Mouse (Mus musculus) R1 (cell line): Measurements from ENCODE around the gene Ttc27.

Source experiments
- DNase-seq: peaks from one replicate; pipeline ENCODE4 v3.0.0-alpha.2; 2018; ENCODE audit warnings: low read depth, low spot score

Ttc27 gene

DNA sequence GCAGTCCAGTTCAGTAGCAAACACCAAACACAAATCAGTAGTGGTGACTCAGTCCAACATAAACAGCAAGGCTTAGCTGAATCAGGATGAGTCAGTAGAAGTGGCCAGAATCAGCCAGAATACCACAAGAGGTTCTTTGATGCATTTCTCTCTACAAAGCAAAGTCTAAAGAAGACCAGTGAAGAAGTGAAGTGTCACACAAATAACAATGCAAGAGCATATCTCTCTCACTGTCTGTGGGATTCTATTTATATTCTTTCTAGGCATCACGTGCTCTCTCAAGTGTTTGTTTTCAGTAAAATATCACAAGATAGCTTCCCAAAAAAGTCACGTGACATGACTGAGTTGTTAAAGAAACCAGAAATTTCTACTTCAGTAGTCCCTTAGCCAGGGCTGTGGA, 102.2 kb downstream of the Ttc27 start:
- no peak for DNase-seq

- no peak for DNase-seq
Observed at GRCm38 (mm10) chr17:74830851-74831250, 113.3 kb downstream of the Ttc27 start.

- DNase-seq: no peak
Observed at GRCm38 (mm10) chr17:74841721-74842120, 124.2 kb downstream of the Ttc27 start.

GRCm38 (mm10) chr17:74842603-74843002, 125.1 kb downstream of the Ttc27 start:
- no peak for DNase-seq

GRCm38 (mm10) chr17:74843486-74843885, 126.0 kb downstream of the Ttc27 start:
- no peak for DNase-seq

GRCm38 (mm10) chr17:74846031-74846891, 128.7 kb downstream of the Ttc27 start:
- DNase-seq: peak; percentile 27

- DNase-seq: no peak
Observed at GRCm38 (mm10) chr17:74850216-74850615, 132.7 kb downstream of the Ttc27 start.

GRCm38 (mm10) chr17:74859298-74859697, 141.8 kb downstream of the Ttc27 start:
- DNase-seq: no peak

DNA sequence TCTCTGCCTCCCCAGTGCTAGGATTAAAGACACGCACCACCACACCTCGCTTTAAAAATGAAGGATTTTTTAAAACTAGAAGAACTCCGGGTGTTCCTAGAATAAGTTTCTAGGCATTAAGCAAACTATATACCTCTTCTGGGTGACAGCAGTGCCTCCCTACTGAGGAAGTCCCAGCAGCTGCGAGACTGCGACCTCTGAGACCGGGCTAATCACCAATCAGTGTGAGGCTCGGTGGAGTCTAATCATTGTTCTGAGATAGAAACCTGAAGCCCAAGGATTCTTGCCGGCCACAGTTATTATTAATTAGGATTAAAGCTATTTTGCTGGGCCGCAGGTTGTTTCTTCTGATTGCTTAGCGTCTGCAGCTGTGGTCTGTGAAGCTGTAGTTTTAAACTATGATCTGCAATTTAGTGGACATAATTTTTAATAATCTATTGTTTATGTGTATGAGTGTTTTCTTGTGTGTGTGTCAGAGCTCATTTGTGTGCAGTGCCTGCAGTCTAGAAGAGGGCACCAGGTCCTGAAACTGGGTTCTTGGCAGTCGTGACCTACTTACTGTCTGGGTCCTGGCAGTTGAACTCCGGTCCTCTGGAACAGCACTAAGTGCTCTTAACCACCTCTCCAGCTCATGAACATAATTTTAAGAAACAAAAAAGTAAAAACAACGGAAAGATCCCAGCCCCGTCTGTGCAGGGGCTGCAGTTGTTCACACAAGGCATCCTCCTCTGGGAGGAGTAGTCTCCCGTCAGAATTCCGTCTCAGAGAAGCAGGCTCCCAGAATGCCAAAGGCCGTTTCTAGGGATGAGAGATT, 142.9 kb downstream of the Ttc27 start:
- no peak for DNase-seq

DNA sequence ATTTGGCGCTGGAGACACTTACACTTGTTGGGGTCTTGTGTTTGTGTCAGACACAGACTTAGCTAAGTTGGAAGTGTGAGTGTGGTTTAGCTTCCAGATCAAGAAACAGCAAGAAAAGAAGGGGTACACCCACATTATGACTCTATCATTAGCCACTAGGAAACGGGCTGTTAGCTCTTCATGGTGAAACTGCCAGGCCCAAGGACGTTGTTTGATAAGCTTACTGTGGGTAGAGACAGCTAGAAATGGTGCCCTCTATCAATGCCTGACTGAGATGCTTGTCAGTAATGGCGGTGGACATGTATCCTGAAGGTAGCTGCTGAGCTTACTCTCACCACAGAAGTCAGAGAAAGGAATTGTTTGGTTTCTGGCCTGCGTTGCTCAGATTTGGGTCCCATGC, 146.3 kb downstream of the Ttc27 start:
- no peak for DNase-seq

DNA sequence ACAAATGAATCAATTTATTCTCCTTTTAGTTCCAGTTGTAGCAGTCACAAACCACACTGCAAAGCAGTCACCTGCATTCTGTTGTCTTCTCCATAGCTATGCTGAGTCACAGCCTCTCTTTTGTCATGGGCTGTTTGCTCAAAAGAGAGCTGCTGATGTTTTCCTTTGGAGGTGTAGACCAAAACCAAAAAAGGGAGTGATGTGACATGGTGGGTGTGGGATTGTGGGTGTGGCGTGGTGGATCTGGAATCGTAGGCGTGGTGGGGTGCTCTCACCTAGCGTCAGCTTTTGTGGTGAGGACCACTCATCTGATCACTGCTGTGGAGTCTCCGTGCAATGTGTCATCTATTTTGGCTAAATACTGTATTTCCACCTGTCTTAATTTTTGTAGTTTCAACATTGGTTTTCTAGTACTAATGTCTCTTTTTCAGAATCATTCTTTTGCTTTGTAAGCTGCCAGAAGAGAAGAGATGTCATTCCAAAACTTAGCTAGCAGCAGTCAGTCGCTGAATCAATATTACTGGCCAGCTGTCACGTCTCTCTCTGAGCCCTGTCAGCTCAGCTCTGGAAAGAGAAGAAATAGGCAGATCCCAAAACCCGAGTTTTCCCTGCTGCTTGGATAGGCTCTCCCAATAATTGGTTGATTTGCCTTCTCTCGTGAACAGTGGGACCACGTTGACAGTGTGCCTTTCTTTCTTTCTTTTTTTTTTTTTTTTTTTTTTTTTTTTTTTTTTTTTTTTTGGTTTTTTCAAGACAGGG, 147.4 kb downstream of the Ttc27 start:
- DNase-seq: peak; percentile 45

GRCm38 (mm10) chr17:74865694-74866564, 148.4 kb downstream of the Ttc27 start:
- DNase-seq: no peak

DNA sequence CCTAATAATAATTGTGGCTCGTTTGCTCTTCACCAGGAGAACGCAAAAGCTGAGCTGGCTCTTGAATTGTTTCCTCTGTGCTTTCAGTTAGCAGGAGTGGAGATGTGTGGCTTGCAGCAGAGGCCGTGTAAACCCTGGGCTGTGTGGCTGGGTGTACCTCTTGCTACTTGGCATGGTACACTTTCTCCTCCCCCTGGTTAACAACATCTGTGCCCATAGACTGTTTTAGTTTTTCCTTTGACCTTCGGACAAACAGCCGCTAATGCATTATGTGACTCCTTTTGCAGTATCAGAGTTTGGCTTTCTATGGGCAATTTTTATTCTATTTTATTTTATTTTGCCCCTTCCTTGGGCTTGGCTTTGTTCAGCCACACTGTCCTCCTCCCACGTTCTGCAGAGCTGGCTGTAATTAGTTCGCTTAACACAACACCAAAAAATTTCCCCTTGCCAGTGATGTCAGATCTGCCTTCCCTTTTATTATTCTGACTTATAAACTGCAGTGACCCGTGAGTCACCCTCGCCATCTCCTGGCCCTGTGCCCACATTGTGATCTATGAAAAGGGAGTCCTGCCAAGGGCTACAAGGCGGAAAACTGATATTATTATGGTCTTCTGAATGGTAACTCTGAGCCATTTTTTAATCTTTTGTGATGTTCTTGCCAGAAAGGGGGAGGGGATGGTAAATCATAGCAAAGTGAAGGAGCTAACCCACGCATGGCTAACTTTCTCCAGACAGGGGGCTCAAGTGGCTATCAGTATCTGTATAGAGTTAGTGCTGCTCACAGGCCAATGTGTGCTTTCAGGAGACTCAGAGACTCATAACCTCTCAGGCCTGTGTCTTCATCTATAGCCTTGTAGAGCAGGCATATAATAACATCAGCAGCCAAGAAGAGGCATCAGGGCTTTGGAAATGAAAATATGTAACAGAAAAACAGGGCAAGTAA, 149.3 kb downstream of the Ttc27 start:
- no peak for DNase-seq

DNA sequence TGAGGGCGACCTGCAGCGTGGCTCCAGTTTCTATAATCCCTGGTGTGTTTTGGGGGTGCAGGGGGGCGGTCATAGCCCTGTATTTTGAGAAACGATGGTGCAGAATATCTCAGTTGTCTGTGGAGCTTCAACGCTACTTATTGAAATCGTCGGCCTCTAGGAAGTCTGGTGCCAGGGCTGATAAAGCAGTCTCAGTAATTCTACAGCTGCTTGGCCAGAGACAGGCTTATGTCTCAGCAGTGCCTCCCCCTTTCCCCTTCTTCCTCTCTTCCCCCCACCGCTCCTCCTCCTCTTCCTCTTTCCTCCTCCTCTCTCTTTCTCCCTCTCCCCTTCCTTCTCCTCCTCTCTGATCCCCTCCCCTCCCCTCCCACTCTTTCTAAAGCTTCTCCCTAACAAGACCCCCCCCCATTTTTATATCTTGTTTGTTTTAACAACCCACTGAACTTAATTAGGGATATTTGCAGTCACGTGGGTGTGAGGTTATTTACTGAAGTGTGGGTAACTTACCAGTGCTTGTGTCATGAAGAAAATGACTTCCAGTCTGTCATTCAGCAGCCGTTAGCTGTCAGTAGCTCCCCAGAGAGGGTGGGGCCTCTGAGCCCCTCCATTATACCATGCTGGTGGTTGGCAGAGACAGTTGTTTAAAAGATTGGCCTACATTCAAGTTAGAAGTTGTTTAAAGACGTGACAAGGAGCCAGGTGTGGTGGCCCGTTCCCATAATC, 150.8 kb downstream of the Ttc27 start:
- DNase-seq: no peak

DNA sequence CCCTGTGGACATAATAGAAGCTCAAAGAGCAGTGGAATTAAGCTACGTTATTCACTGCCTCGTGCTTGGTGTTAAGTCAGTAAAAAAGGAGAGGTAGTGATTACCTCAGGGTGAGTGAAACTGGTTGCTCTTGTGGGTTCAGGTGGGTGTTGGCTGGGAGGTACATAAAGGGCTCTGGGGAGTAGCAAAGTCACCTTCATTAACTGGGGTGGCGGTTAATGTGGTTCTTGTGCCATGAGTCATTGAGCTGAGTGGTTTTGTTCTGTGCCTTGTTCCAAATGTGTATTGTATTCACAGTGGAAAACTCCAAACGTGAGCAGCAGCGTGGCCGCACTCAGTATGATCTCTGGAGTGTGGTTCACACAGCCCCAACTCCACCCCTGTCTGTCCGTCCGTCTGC, 152.0 kb downstream of the Ttc27 start:
- peak; percentile 33 for DNase-seq

DNA sequence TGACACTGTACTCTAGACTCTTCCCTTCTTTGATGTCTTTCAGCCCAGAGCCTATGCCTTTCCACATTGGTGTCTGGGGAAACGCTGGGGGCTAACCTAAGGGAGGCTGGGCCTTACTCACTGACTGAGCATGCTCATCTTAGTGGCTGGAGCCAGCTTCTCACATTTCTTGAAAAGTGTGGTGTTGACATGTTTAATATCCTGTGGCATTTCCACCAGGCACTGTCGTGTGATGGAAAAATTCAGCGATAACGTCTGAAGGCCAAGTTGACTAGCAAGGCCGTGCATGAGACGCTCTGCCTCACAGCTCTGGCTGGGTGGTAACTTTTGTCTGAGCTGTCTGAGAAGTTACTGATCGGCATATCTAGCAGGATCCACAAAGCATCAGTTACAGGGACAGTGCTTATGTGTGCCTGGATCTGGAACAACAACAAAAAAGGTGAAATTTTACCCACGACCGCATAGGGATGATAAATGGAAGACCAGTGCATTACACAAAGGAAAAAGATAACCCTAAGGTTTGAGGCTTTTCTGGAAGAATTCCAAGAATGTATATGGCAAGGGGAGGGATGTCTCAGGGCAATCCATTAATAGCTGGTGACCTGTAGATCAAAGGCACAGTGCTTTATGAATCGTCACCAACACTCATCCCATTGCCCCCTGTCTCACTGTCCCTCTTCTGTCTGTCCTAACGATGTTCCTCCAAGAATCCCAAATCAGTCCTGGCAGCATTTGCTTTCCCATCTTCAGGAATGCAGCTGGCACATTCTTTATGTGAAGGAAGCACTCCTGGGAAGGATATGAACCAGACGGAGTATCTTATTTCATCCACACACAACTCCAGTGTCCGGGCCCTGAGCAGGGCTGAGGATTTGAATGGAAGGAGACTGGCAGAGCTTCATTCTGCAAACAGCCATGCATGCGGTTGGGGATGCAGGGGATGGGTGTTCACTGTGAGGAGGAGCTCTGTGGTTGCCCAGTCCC, 152.9 kb downstream of the Ttc27 start:
- DNase-seq: no peak

GRCm38 (mm10) chr17:74872567-74872966, 155.0 kb downstream of the Ttc27 start:
- DNase-seq: no peak

DNA sequence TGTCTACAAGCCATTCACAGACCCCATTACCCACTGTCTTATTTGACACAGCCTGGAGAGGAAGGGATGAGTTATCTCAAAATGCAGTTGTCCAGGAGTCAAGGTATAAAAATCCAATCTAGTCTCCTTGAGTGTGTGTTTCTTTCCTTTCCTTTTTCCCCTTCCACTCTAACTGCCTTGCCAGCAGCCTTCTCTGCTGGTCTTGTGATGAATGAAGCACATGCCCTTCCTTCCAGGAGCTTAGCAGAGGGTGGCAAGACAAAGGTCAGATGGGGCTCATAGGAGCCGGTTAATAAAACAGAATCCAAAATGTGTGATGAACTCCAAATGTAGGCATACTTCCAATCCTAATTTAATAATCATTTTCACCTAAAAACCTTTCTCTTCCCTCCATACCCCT, 156.2 kb downstream of the Ttc27 start:
- DNase-seq: no peak
